Mouse (Mus musculus) thymus, postnatal 14 days (tissue): ENCODE results near the gene Btbd35f8.
"Not testable (repeated sequence)": the region's sequence is repeated elsewhere in the genome, so short reads cannot be mapped to it uniquely, and the experiment has no call there.

Experiments used
- DNase-seq: peaks from one replicate; pipeline ENCODE4 v3.0.0; 2021

Btbd35f8 gene

DNA sequence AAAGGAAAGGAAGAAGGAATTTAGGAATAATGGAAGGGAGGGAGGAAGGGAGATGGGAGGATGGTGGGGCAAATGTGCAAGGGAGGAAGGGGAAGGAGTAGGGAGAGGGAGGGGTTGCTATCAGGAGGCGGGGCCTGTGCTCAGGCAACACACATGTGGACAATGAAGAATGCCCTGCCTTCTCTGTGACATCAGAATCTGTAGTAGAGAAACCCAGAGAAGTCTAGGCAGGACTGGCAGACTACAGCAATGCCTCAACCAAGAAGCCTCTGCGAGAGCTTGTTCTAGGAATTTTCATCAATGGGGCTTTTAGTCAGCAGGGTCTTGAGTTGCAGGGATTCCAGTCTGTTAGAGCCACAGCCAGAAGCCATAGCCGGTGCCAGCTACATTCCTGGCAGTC is at the start of gene Btbd35f8:
TSS of gene Btbd35f8 (plus strand) at position 301 of the 400 bp plus-strand sequence.
- DNase-seq, result not testable (repeated sequence)
